ENCODE assay signal across 23 mouse cellular contexts in genomic region chr13:63574601-63575000, GRCm38 (mm10). TPM values are rescaled to one million over a fixed set of nuclear protein-coding genes. Genes with fewer than 3 reads are reported as not detected.
A peak's percentile ranks its signal among the peaks of the same experiment; 100 is the strongest.
DNase-seq lines count a peak whose midpoint lies in the region; ATAC-seq lines count a peak whose summit lies in the region.
"Had no signal": no experiment of that assay in that cellular context is flagged by ENCODE, and none has a peak within 500 bp of the region (broad histone marks: within the 10 kb centered on the region; RNA-seq: fewer than 3 reads in every experiment).

No protein-coding gene starts in this region.

- no peak for ATAC-seq in limb, embryonic 13.5 days (ENCODE audit: low FRiP score, low read depth)
- ATAC-seq in neural tube, embryonic 13.5 days (ENCODE audit: low read depth), result no peak
- ATAC-seq in neural tube, embryonic 15.5 days (ENCODE audit: low FRiP score), result no peak
- no peak for ATAC-seq in limb, embryonic 15.5 days (ENCODE audit: insufficient number of reproducible peaks, low FRiP score, low TSS enrichment, low read depth)
- ATAC-seq in CD4-positive, CD25-positive, alpha-beta regulatory T cell, adult 4 months, result no peak
- ATAC-seq: forebrain, embryonic 15.5 days; hindbrain, postnatal 0 days; Patski had no signal

- H3K4me1 ChIP-seq in limb, embryonic 13.5 days, result peaks cover 21% of the 10 kb centered on the region
- H3K4me1 ChIP-seq in limb, embryonic 10.5 days, result peaks cover 44% of the 10 kb centered on the region
- peaks cover 30% of the 10 kb centered on the region for H3K4me1 ChIP-seq in neural tube, embryonic 13.5 days (replicated peaks)
- H3K4me1 ChIP-seq in neural tube, embryonic 15.5 days, result peaks cover 35% of the 10 kb centered on the region
- H3K4me1 ChIP-seq in limb, embryonic 15.5 days, result peaks cover 23% of the 10 kb centered on the region

- no peaks in the 10 kb centered on the region for H3K9me3 ChIP-seq in limb, embryonic 13.5 days
- H3K9me3 ChIP-seq in limb, embryonic 10.5 days (replicated peaks), result no peaks in the 10 kb centered on the region
- no peaks in the 10 kb centered on the region for H3K9me3 ChIP-seq in neural tube, embryonic 13.5 days
- no peaks in the 10 kb centered on the region for H3K9me3 ChIP-seq in neural tube, embryonic 15.5 days (replicated peaks)
- H3K9me3 ChIP-seq in limb, embryonic 15.5 days, result no peaks in the 10 kb centered on the region
- H3K9me3 ChIP-seq: embryonic facial prominence, embryonic 13.5 days; forebrain, embryonic 12.5 days; forebrain, embryonic 15.5 days; heart, embryonic 10.5 days; heart, embryonic 13.5 days had no signal

- no peak overlapping the region for H3K4me3 ChIP-seq in limb, embryonic 13.5 days
- no peak overlapping the region for H3K4me3 ChIP-seq in limb, embryonic 10.5 days
- no peak overlapping the region for H3K4me3 ChIP-seq in neural tube, embryonic 13.5 days
- H3K4me3 ChIP-seq in neural tube, embryonic 15.5 days (replicated peaks), result no peak overlapping the region
- no peak overlapping the region for H3K4me3 ChIP-seq in limb, embryonic 15.5 days
- H3K4me3 ChIP-seq: erythroblast, embryonic 14.5 days; forebrain, embryonic 12.5 days; forebrain, embryonic 15.5 days; heart, adult 2 months; heart, embryonic 10.5 days; heart, embryonic 13.5 days had no signal

- H3K4me2 ChIP-seq in limb, embryonic 13.5 days (replicated peaks), result 0 out of 2 replicates have a peak overlapping the region, but pooled peaks have one; percentile 98
- H3K4me2 ChIP-seq in neural tube, embryonic 13.5 days, result 0 out of 2 replicates have a peak overlapping the region, but pooled peaks have one; percentile 95
- no peak overlapping the region for H3K4me2 ChIP-seq in neural tube, embryonic 15.5 days
- H3K4me2 ChIP-seq in limb, embryonic 15.5 days, result 0 out of 2 replicates have a peak overlapping the region, but pooled peaks have one; percentile 92
- H3K4me2 ChIP-seq: forebrain, embryonic 12.5 days; forebrain, embryonic 15.5 days; heart, embryonic 13.5 days had no signal

- WGBS in limb, embryonic 13.5 days, result 44% methylated on average over 4 of the region's 4 CpGs
- WGBS in limb, embryonic 10.5 days, result 65% methylated on average over 4 of the region's 4 CpGs
- 64% methylated on average over 4 of the region's 4 CpGs for WGBS in neural tube, embryonic 13.5 days
- WGBS in neural tube, embryonic 15.5 days, result 61% methylated on average over 4 of the region's 4 CpGs
- 36% methylated on average over 4 of the region's 4 CpGs for WGBS in limb, embryonic 15.5 days

- H3K27ac ChIP-seq in limb, embryonic 13.5 days, result no peak overlapping the region
- no peak overlapping the region for H3K27ac ChIP-seq in limb, embryonic 10.5 days
- H3K27ac ChIP-seq in neural tube, embryonic 13.5 days (replicated peaks), result no peak overlapping the region
- H3K27ac ChIP-seq in neural tube, embryonic 15.5 days (replicated peaks), result no peak overlapping the region
- H3K27ac ChIP-seq in limb, embryonic 15.5 days, result no peak overlapping the region
- H3K27ac ChIP-seq: embryonic facial prominence, embryonic 13.5 days; forebrain, embryonic 12.5 days; forebrain, embryonic 15.5 days; heart, adult 2 months; heart, embryonic 10.5 days; heart, embryonic 13.5 days had no signal

- no peak for DNase-seq in limb, embryonic 10.5 days (ENCODE audit: low spot score)
- DNase-seq: adrenal gland, postnatal 10 days; adrenal gland, postnatal 36 days; B cell, adult 2 months; cerebellum, adult 18-20 months; gastrocnemius, postnatal 10 days; gastrocnemius, postnatal 36 days; heart, adult 2 months; heart, postnatal 14 days; heart, postnatal 4 days had no signal

- no peak overlapping the region for H3K9ac ChIP-seq in limb, embryonic 13.5 days
- no peak overlapping the region for H3K9ac ChIP-seq in neural tube, embryonic 13.5 days
- H3K9ac ChIP-seq in neural tube, embryonic 15.5 days (replicated peaks), result no peak overlapping the region
- no peak overlapping the region for H3K9ac ChIP-seq in limb, embryonic 15.5 days
- H3K9ac ChIP-seq: embryonic facial prominence, embryonic 13.5 days; forebrain, embryonic 12.5 days; forebrain, embryonic 15.5 days; heart, embryonic 13.5 days had no signal

- no peaks in the 10 kb centered on the region for H3K36me3 ChIP-seq in limb, embryonic 13.5 days
- H3K36me3 ChIP-seq in limb, embryonic 10.5 days, result no peaks in the 10 kb centered on the region
- H3K36me3 ChIP-seq in neural tube, embryonic 13.5 days, result no peaks in the 10 kb centered on the region
- no peaks in the 10 kb centered on the region for H3K36me3 ChIP-seq in neural tube, embryonic 15.5 days
- H3K36me3 ChIP-seq in limb, embryonic 15.5 days, result no peaks in the 10 kb centered on the region
- H3K36me3 ChIP-seq: embryonic facial prominence, embryonic 13.5 days; forebrain, embryonic 12.5 days; forebrain, embryonic 15.5 days; heart, embryonic 10.5 days; heart, embryonic 13.5 days had no signal

- peaks cover 52% of the 10 kb centered on the region for H3K27me3 ChIP-seq in limb, embryonic 13.5 days
- H3K27me3 ChIP-seq in limb, embryonic 10.5 days (ENCODE audit: low read depth, poor library complexity, severe bottlenecking), result peaks cover 73% of the 10 kb centered on the region
- H3K27me3 ChIP-seq in neural tube, embryonic 13.5 days, result peaks cover 45% of the 10 kb centered on the region
- H3K27me3 ChIP-seq in neural tube, embryonic 15.5 days (replicated peaks), result peaks cover 9% of the 10 kb centered on the region; the same call in 1 of the 2 replicates
- peaks cover 32% of the 10 kb centered on the region for H3K27me3 ChIP-seq in limb, embryonic 15.5 days
- H3K27me3 ChIP-seq: Patski had no signal

RNA-seq across cellular contexts. Expression of gene Ptch1, which starts 1.2 kb away (rescaled TPM):
- polyA plus RNA-seq in limb, embryonic 13.5 days (2015; fragmentation: Nextera tagmentation; extraction: Ambion mirVana), result 27.4 and 30.0 TPM in 2 replicates
- 18.2 and 19.0 TPM in 2 replicates for polyA plus RNA-seq in limb, embryonic 10.5 days (2016; fragmentation: Nextera tagmentation; extraction: Ambion mirVana)
- 19.2 and 22.1 TPM in 2 replicates for polyA plus RNA-seq in neural tube, embryonic 13.5 days (2015; fragmentation: Nextera tagmentation; extraction: Ambion mirVana)
- 16.9 and 17.5 TPM in 2 replicates for polyA plus RNA-seq in neural tube, embryonic 15.5 days (2015; fragmentation: Nextera tagmentation; extraction: Ambion mirVana)
- 17.4 and 19.5 TPM in 2 replicates for polyA plus RNA-seq in limb, embryonic 15.5 days (2015; fragmentation: Nextera tagmentation; extraction: Ambion mirVana)
- polyA plus RNA-seq in CD4-positive, CD25-positive, alpha-beta regulatory T cell, adult 4 months (2017; shearing (Covaris generic)), result 10 to 100 TPM; 13.6 to 15.9 TPM
